Mouse (Mus musculus): ENCODE measurements around the gene Brox. TPM values are rescaled to one million over a fixed set of nuclear protein-coding genes. Genes with fewer than 3 reads are reported as not detected.
"Not testable (repeated sequence)": the region's sequence is repeated elsewhere in the genome, so short reads cannot be mapped to it uniquely, and the experiment has no call there.

Brox gene
- total and polyA plus RNA-seq, 2 experiments from 2014 or later: 94.1 to 137 TPM

GRCm38 (mm10) chr1:183320708-183321107 is 23.6 kb upstream of the Brox start:
- 82% methylated on average over 3 of the region's 3 CpGs for WGBS
- peaks cover 64% of the 10 kb centered on the region for H3K36me3 ChIP-seq (ENCODE audit: insufficient read depth)
- DNase-seq (no peak), ATAC-seq (no peak)
- no peak overlapping the region for H3K9ac ChIP-seq
- H3K27me3 ChIP-seq (ENCODE audit: insufficient read depth, low read length): no peaks in the 10 kb centered on the region
- H3K27ac ChIP-seq (ENCODE audit: low read depth, low read length): no peak overlapping the region
- no peak overlapping the region for H3K4me3 ChIP-seq (ENCODE audit: low read depth, low read length)
- H3K4me1 ChIP-seq (ENCODE audit: insufficient read depth): no peaks in the 10 kb centered on the region
- no peak overlapping the region for H3K4me2 ChIP-seq (ENCODE audit: low read depth)
- no peaks in the 10 kb centered on the region for H3K9me3 ChIP-seq (ENCODE audit: low read length)
- no peak for TF ChIP-seq CTCF (IDR thresholded peaks at IDR 0.05; ENCODE audit: low read depth)

DNA sequence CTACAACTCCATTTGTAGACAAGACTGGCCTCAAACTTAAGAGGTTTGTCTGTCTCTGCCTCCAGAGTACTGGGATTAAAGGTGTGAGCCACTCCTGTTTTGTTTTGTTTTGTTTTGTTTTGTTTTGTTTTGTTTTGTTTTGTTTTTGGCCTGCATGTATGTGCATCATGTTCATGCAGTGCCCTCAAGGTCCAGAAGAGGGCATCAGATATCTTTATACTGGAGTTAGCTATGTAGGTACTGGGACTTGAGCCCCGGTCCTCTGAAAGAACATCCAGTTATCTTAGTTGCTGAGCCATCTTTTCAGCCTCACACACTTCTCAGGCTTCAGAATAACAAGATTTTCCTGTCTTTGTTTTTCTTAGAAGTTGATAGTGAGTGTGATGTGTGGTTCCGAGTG is 18.7 kb upstream of the Brox start:
- no peak overlapping the region for H3K4me3 ChIP-seq (ENCODE audit: low read depth, low read length)
- no peak overlapping the region for H3K27ac ChIP-seq (ENCODE audit: low read depth, low read length)
- peaks cover 57% of the 10 kb centered on the region for H3K36me3 ChIP-seq (ENCODE audit: insufficient read depth)
- 90% methylated on average over 2 of the region's 2 CpGs for WGBS
- no peaks in the 10 kb centered on the region for H3K27me3 ChIP-seq (ENCODE audit: insufficient read depth, low read length)
- H3K9me3 ChIP-seq (ENCODE audit: low read length): no peaks in the 10 kb centered on the region
- DNase-seq (no peak), ATAC-seq (no peak)
- no peak overlapping the region for H3K4me2 ChIP-seq (ENCODE audit: low read depth)
- no peak overlapping the region for H3K9ac ChIP-seq
- no peaks in the 10 kb centered on the region for H3K4me1 ChIP-seq (ENCODE audit: insufficient read depth)
- peak; percentile 29; the same call in 1 of the 2 replicates for TF ChIP-seq CTCF (IDR thresholded peaks at IDR 0.05; ENCODE audit: low read depth)

DNA sequence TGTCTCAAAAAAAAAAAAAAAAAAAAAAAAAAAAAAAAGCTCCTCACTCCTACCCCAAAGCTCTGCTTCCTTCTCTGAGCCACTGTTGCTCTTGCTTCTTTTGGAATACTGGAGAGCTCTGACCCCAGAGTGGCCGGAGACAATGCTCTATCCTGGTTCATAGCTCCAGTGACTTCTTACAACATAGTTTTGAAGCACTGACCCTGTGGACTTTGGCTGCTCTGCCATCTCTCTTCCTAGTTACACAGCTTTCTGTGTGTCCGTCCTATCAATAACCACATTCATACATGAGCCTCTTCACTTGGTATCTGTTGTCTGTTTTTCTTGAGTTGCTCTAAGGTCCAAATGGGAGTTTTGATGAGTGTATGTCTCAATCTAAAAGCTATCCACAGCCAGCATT is 15.0 kb upstream of the Brox start:
- no peak for DNase-seq
- Histone ChIP-seq H3K9me3 (ENCODE audit: low read length) (no peaks in the 10 kb centered on the region), H3K36me3 (ENCODE audit: insufficient read depth) (peaks cover 44% of the 10 kb centered on the region), H3K4me2 (ENCODE audit: low read depth) (no peak overlapping the region), H3K4me1 (ENCODE audit: insufficient read depth) (no peaks in the 10 kb centered on the region), H3K27ac (ENCODE audit: low read depth, low read length) (no peak overlapping the region), H3K4me3 (ENCODE audit: low read depth, low read length) (no peak overlapping the region), H3K9ac (no peak overlapping the region), H3K27me3 (ENCODE audit: insufficient read depth, low read length) (no peaks in the 10 kb centered on the region)
- ATAC-seq: no peak
- WGBS: 95% methylated on average over 2 of the region's 2 CpGs
- TF ChIP-seq CTCF (IDR thresholded peaks at IDR 0.05; ENCODE audit: low read depth): no peak

DNA sequence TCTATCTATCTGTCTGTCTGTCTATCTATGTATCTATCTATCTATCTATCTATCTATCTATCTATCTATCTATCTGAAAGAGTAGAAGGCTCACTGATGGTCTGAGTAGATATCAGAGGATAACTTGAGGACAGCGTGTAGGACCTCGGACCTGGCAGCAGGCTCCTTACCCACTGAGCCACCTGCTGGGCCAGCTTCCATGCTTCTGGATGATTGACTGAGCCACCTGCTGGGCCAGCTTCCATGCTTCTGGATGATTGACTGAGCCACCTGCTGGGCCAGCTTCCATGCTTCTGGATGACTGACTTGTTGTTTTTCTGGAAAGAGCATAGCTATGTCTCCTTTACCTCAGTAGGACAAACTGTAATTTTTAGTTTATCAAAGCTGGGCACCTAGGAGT is 12.5 kb upstream of the Brox start:
- H3K9ac ChIP-seq; H3K4me3 ChIP-seq (ENCODE audit: low read depth, low read length); H3K27ac ChIP-seq (ENCODE audit: low read depth, low read length); H3K9me3 ChIP-seq (ENCODE audit: low read length); H3K4me2 ChIP-seq (ENCODE audit: low read depth); DNase-seq; H3K4me1 ChIP-seq (ENCODE audit: insufficient read depth); H3K27me3 ChIP-seq (ENCODE audit: insufficient read depth, low read length); ATAC-seq: not testable (repeated sequence)
- peaks cover 29% of the 10 kb centered on the region for H3K36me3 ChIP-seq (ENCODE audit: insufficient read depth)
- WGBS: 41% methylated on average over 2 of the region's 2 CpGs

- H3K27ac ChIP-seq (ENCODE audit: low read depth, low read length): no peak overlapping the region
- no peak overlapping the region for H3K4me2 ChIP-seq (ENCODE audit: low read depth)
- no peak for DNase-seq
- no peaks in the 10 kb centered on the region for H3K27me3 ChIP-seq (ENCODE audit: insufficient read depth, low read length)
- TF ChIP-seq CTCF (IDR thresholded peaks at IDR 0.05; ENCODE audit: low read depth): no peak
- no peak overlapping the region for H3K9ac ChIP-seq
- ATAC-seq: no peak
- no peak overlapping the region for H3K4me3 ChIP-seq (ENCODE audit: low read depth, low read length)
- WGBS: 93% methylated on average over 1 of the region's 1 CpGs
- no peaks in the 10 kb centered on the region for H3K9me3 ChIP-seq (ENCODE audit: low read length)
- H3K4me1 ChIP-seq (ENCODE audit: insufficient read depth): no peaks in the 10 kb centered on the region
- peaks cover 20% of the 10 kb centered on the region for H3K36me3 ChIP-seq (ENCODE audit: insufficient read depth)
Observed at GRCm38 (mm10) chr1:183308476-183308875, 11.4 kb upstream of the Brox start.

DNA sequence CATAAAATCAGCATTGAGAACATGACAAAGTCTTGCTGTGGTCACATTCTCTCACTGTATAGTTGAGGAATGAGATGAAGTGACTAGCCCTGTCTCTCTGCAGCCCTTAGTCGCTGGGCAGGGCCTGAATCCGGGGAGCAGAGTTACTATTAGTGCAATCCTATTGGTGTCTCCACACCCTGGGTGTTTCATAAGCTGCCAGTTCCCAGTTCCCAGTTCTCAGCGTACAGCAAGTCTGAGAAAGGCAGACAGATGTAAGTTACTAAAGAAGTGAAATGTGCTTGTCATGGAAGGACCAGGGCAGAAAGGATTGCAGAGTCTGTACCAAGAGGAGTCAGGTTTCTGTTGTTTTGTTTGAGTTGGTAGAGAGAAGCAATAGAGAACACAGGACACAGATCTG is 10.5 kb upstream of the Brox start:
- TF ChIP-seq CTCF (IDR thresholded peaks at IDR 0.05; ENCODE audit: low read depth): no peak
- no peak overlapping the region for H3K4me2 ChIP-seq (ENCODE audit: low read depth)
- no peaks in the 10 kb centered on the region for H3K4me1 ChIP-seq (ENCODE audit: insufficient read depth)
- H3K27me3 ChIP-seq (ENCODE audit: insufficient read depth, low read length): no peaks in the 10 kb centered on the region
- no peak overlapping the region for H3K4me3 ChIP-seq (ENCODE audit: low read depth, low read length)
- ATAC-seq: no peak
- H3K9ac ChIP-seq: no peak overlapping the region
- peaks cover 20% of the 10 kb centered on the region for H3K36me3 ChIP-seq (ENCODE audit: insufficient read depth)
- H3K9me3 ChIP-seq (ENCODE audit: low read length): no peaks in the 10 kb centered on the region
- WGBS: 83% methylated on average over 3 of the region's 3 CpGs
- no peak for DNase-seq
- no peak overlapping the region for H3K27ac ChIP-seq (ENCODE audit: low read depth, low read length)

DNA sequence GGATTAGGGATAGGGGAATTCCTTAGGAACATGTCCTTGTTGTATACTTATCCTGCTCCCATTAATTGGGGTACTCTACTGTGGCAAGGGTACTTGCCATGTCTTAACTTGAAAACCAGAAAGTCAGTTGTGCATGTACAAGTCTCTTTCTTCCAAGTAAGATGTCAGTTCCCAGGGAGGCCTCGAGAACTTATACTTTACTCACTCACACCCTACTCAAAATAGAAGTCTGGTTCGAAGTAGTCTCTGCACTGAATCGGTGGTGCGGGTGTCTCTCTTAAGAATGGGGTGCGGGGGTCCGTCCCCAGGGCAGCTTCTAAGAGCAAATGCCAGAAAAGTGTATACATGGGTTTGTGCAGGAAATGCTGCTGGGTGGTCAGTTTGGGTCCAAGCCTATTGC is 2.1 kb upstream of the Brox start:
- Histone ChIP-seq H3K27ac (ENCODE audit: low read depth, low read length) (no peak overlapping the region), H3K4me3 (ENCODE audit: low read depth, low read length) (no peak overlapping the region), H3K36me3 (ENCODE audit: insufficient read depth) (no peaks in the 10 kb centered on the region), H3K4me1 (ENCODE audit: insufficient read depth) (no peaks in the 10 kb centered on the region), H3K9ac (no peak overlapping the region), H3K4me2 (ENCODE audit: low read depth) (no peak overlapping the region), H3K27me3 (ENCODE audit: insufficient read depth, low read length) (no peaks in the 10 kb centered on the region), H3K9me3 (ENCODE audit: low read length) (no peaks in the 10 kb centered on the region)
- DNase-seq (peak; percentile 83), ATAC-seq (no peak)
- WGBS: 86% methylated on average over 6 of the region's 6 CpGs
- TF ChIP-seq CTCF (IDR thresholded peaks at IDR 0.05; ENCODE audit: low read depth): no peak

Measured in forebrain, postnatal 0 days (tissue).